Mouse (Mus musculus) heart, postnatal 0 days (tissue): ENCODE measurements around the gene Clic6. TPM values are rescaled to one million over a fixed set of nuclear protein-coding genes. Genes with fewer than 3 reads are reported as not detected.

Source experiments
- ATAC-seq: fragments of 200-750 bp; cut with Nextera tagmentation; 2 replicates; pipeline ENCODE4 v1.8.0; 2017; ENCODE audit warnings: low read depth, moderate number of reproducible peaks, moderate library complexity; ENCODE audit not compliant: insufficient read depth
- DNase-seq: peaks from one replicate; pipeline ENCODE4 v3.0.0-alpha.2; 2016; ENCODE audit warnings: low spot score
- H3K27ac ChIP-seq: fragments of 300-500 bp; sonication (generic); 2 replicates; pipeline ENCODE4 v1.5.1; 2014; ENCODE audit warnings: low read depth, mild to moderate bottlenecking
- H3K27me3 ChIP-seq: fragments of 300-500 bp; sonication (generic); 2 replicates; pipeline ENCODE4 v1.6.1; 2014; ENCODE audit warnings: low read length, mixed read lengths; ENCODE audit not compliant: control insufficient read depth, insufficient read depth
- H3K36me3 ChIP-seq: fragments of 300-500 bp; sonication (generic); replicated peaks from 2 replicates; pipeline ENCODE4 v1.6.1; 2014; ENCODE audit warnings: low read length, mixed read lengths; ENCODE audit not compliant: control insufficient read depth, insufficient read depth
- H3K4me1 ChIP-seq: fragments of 300-500 bp; sonication (generic); 2 replicates; pipeline ENCODE4 v1.6.1; 2014; ENCODE audit warnings: antibody characterized with exemption; ENCODE audit not compliant: control insufficient read depth, insufficient read depth
- H3K4me2 ChIP-seq: fragments of 300-500 bp; sonication (generic); 2 replicates; pipeline ENCODE4 v1.6.1; 2014; ENCODE audit warnings: low read depth, mild to moderate bottlenecking, low read length, moderate library complexity
- H3K4me3 ChIP-seq: fragments of 300-500 bp; sonication (generic); 2 replicates; pipeline ENCODE4 v1.5.1; 2014; ENCODE audit warnings: low read depth, low read length
- H3K9ac ChIP-seq: fragments of 300-500 bp; sonication (generic); replicated peaks from 2 replicates; pipeline ENCODE4 v1.6.1; 2014; ENCODE audit warnings: low read depth, low read length, mixed read lengths
- H3K9me3 ChIP-seq: fragments of 300-500 bp; sonication (generic); replicated peaks from 2 replicates; pipeline ENCODE4 v1.6.1; 2016; ENCODE audit warnings: low read length; ENCODE audit not compliant: control insufficient read depth
- CTCF ChIP-seq: IDR thresholded peaks from 2 replicates; pipeline ENCODE4 v1.5.1; 2016; ENCODE audit warnings: antibody characterized with exemption, control low read depth, low read depth
- EP300 ChIP-seq: IDR thresholded peaks from 2 replicates; pipeline ENCODE4 v1.6.1; 2016; ENCODE audit warnings: antibody characterized with exemption, low read depth
- WGBS: fragments of 180-500 bp; shearing (Covaris S2); extraction: QIAGEN DNeasy Blood & Tissue Kit; methylation state at CpG from one replicate; pipeline ENCODE4 v1.1.7; 2014; 5-methylcytosine and 5-hydroxymethylcytosine counted together
- polyA plus RNA-seq: library from polyadenylated mRNA; unstranded; fragments of >200 nt; fragmentation: Nextera tagmentation; extraction: Ambion mirVana; gene quantifications from 2 replicates; pipeline ENCODE4 v1.2.1, GENCODE M21; 2015
- total RNA-seq: library from RNA; depleted of rRNA; stranded (reverse); fragments of >200 nt; gene quantifications from 2 replicates; pipeline ENCODE4 v1.2.3, GENCODE M21; 2014; ENCODE audit warnings: low replicate concordance; rRNA removed

Clic6 gene
- total and polyA plus RNA-seq, 2 experiments from 2014 or later: 0.38 to 1.1 TPM

DNA sequence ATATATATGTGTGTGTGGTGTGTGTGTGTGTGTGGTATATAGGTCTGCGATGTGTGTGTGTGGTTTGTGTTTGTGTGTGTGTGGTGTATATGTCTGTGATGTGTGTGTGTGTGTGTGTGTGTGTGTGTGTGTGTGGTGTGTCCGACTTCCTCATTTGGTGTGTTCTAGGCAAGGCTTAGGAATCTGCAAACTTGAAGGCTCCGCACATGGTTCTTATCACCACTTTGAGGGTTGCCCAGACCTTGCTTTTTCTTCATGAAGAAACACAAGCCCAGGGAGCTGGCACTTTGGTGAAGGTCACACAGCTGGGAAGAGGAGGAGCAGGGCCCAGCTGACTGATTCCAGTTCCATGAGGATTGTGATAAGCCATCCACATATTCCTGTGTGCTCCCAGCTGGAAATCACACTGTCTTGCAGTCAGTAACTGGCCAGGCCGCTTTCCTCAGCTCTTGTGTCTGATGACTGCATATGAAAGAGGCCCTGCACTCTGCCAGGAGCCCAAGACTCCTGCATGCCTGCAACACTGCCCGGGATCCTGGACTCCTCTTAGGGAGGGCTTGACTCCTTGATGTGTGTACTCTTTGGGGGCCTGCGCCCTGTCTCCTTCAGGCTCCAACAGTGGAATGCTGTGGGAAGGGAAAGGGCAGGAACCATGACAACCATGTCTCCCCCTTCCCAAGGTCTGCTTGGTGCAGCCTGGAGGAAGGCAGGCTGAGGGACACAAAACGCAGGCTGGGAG is 93.5 kb downstream of the Clic6 start:
- no peak for DNase-seq
- Histone ChIP-seq H3K27ac (no peak overlapping the region), H3K36me3 (no peaks in the 10 kb centered on the region), H3K9me3 (no peaks in the 10 kb centered on the region), H3K4me2 (no peak overlapping the region), H3K4me1 (no peaks in the 10 kb centered on the region), H3K4me3 (no peak overlapping the region), H3K27me3 (no peaks in the 10 kb centered on the region), H3K9ac (no peak overlapping the region)
- 71% methylated on average over 7 of the region's 7 CpGs for WGBS
- TF ChIP-seq EP300 (no peak), CTCF (no peak)
- ATAC-seq: no peak

DNA sequence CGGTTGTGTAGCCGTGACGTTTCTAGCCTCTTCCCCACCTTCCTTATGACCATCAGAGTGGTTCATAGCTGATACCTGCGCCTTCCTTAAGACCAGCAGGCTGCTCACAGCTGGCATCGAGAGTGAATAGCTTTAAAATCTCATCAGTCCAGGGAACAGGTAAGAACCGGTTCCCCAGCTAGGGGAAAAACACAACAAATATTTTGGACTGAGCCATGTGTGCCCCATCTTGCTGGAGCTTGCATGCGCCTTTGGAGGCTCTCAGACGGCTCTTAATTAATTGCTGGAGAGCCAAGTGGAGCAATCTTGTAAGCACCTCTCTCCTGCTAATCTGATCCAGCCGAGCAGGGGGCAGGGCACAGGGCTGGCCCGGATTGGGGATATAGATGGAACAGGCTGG is 95.4 kb downstream of the Clic6 start:
- WGBS: 77% methylated on average over 10 of the region's 10 CpGs
- no peak for DNase-seq

DNA sequence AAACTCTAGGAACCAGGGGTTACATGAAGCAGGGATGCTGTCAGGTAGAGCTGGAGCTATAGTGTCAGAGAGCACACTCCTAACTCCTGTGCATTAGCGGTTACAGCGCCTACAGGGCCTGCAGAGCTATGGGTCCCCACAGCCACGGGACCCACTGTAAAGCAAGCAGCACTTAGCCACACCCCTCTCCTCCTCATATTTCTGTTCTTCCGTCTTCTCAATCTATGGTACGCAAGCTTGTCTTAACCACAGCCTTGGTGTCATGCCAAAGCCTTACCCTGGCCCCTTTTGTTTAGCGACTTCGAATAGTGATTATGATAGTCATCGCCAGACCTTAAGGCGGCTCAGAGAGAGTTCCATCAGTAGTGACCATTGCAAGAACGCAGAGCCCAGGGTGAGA is 96.2 kb downstream of the Clic6 start:
- ATAC-seq: no peak
- Histone ChIP-seq H3K27me3 (no peaks in the 10 kb centered on the region), H3K27ac (no peak overlapping the region), H3K36me3 (no peaks in the 10 kb centered on the region), H3K4me1 (no peaks in the 10 kb centered on the region), H3K4me2 (no peak overlapping the region), H3K9ac (no peak overlapping the region), H3K9me3 (no peaks in the 10 kb centered on the region), H3K4me3 (no peak overlapping the region)
- no peak for TF ChIP-seq CTCF
- TF ChIP-seq EP300: no peak
- no peak for DNase-seq
- WGBS: 78% methylated on average over 10 of the region's 10 CpGs

More for the DNA sequence above, 95.4 kb downstream of the Clic6 start:
- Histone ChIP-seq H3K27me3 (no peaks in the 10 kb centered on the region), H3K4me3 (no peak overlapping the region), H3K9ac (no peak overlapping the region), H3K4me1 (no peaks in the 10 kb centered on the region), H3K9me3 (no peaks in the 10 kb centered on the region), H3K36me3 (no peaks in the 10 kb centered on the region), H3K27ac (no peak overlapping the region), H3K4me2 (no peak overlapping the region)
- no peak for ATAC-seq
- no peak for TF ChIP-seq CTCF
- TF ChIP-seq EP300: no peak

DNA sequence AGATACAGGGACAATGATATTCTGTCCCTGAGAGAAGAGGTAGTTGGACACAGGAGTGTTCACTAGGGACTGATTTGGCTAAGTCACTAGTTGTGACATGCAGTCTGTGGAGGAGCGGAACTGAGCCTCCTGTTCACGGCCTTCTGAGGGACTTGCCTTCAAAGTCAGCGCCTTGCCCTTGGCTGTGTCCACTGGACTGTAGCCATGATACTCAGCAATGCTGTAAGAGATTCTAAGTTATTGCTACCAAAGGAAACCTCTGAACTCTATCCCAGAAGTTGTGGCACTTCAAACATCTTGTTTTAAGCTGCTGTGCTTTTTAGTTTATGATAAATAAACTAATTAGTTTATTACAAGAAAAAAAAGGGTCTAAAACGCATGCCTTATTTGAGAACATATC is 102.3 kb downstream of the Clic6 start:
- H3K36me3 ChIP-seq: no peaks in the 10 kb centered on the region
- ATAC-seq (no peak), DNase-seq (no peak)
- no peaks in the 10 kb centered on the region for H3K4me1 ChIP-seq
- TF ChIP-seq CTCF: no peak
- no peak for TF ChIP-seq EP300
- WGBS: 88% methylated on average over 4 of the region's 4 CpGs
- H3K9me3 ChIP-seq: no peaks in the 10 kb centered on the region
- H3K4me2 ChIP-seq: no peak overlapping the region
- no peaks in the 10 kb centered on the region for H3K27me3 ChIP-seq
- no peak overlapping the region for H3K9ac ChIP-seq
- H3K4me3 ChIP-seq: no peak overlapping the region
- H3K27ac ChIP-seq: no peak overlapping the region

Other genes with a start within 250 kb of the Clic6 start
- 1.6 and 3.7 TPM in 2 replicates for gene Kcne2, start 193.3 kb upstream of the Clic6 start, total RNA-seq
- 1.5 and 1.8 TPM in 2 replicates for gene Kcne2, start 193.3 kb upstream of the Clic6 start, polyA plus RNA-seq
- gene Smim11, start 184.4 kb upstream of the Clic6 start, total RNA-seq: 12.3 and 17.5 TPM in 2 replicates
- 165 and 187 TPM in 2 replicates for gene Smim11, start 184.4 kb upstream of the Clic6 start, polyA plus RNA-seq
- gene Fam243, start 164.3 kb upstream of the Clic6 start, total RNA-seq: not detected in 2 replicates
- gene Fam243, start 164.3 kb upstream of the Clic6 start, polyA plus RNA-seq: 0.05 TPM in 1 of 2 replicates, not detected in the other
- 182 and 283 TPM in 2 replicates for gene Kcne1, start 126.3 kb upstream of the Clic6 start, total RNA-seq
- gene Kcne1, start 126.3 kb upstream of the Clic6 start, polyA plus RNA-seq: 324 and 415 TPM in 2 replicates
- gene Rcan1, start 14.9 kb upstream of the Clic6 start, total RNA-seq: 83.7 and 94.7 TPM in 2 replicates
- 52.8 and 64.6 TPM in 2 replicates for gene Rcan1, start 14.9 kb upstream of the Clic6 start, polyA plus RNA-seq